Mouse (Mus musculus): ENCODE data around the gene Rps24.
A peak's percentile ranks its signal among the peaks of the same experiment; 100 is the strongest.
"Not testable (repeated sequence)": the region's sequence is repeated elsewhere in the genome, so short reads cannot be mapped to it uniquely, and the experiment has no call there.

Gene Rps24

DNA sequence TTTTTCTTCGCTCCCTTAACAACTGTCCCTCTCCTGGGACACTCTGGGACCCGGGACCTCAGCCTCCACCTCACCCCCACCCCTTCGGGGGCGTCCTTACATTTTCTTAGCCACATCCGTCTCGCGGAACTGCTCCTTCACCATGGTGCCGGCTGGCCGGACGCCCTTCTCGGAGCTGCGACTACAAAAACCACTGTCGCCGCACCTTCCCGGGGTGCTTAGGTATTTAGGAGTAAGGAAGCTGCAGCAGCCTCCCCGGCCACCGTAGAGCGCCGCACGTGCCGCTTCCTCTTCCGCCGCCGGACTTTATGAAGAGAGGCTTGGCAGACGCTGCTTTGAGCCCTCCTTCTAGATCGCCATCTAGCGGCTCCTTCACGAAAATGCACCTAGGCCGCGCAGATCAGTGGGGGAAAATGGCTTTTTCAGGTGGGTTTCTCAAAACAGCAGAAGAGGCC lies at the start of gene Rps24, which contains the start of gene Polr3a:
Gene Rps24, plus strand, starts transcription at position 353 of the 455 bp plus-strand sequence.
Gene Polr3a, minus strand, starts transcription at position 286 of the 455 bp plus-strand sequence.
- DNase-seq (ENCODE audit: low spot score in 2 of 2): peak; percentile 85 to 93

DNA sequence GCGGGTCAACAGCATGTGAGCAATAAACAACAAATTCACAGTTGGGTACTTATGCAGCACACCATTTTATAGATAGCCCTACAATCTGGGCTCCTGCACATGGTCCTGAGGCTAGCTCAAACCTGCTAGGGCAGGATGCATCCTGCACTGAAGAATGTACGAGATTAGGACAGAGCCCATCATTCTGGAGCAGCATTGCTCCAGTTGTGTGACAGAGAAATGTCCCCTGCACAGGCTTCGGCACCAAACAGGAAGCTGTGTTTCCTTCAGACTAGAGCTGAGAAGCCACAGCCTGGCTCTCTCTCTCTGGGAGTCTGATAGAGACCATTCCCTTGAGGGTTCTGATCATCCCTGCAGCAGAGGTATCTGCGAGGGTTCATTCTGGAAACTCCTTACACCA lies 43.4 kb upstream of the Rps24 start:
- not testable (repeated sequence) for DNase-seq (ENCODE audit: low spot score in 2 of 2)

- no peak for DNase-seq (ENCODE audit: low spot score in 2 of 2)
Observed at GRCm38 (mm10) chr14:24458191-24458590, 28.7 kb upstream of the Rps24 start.

DNA sequence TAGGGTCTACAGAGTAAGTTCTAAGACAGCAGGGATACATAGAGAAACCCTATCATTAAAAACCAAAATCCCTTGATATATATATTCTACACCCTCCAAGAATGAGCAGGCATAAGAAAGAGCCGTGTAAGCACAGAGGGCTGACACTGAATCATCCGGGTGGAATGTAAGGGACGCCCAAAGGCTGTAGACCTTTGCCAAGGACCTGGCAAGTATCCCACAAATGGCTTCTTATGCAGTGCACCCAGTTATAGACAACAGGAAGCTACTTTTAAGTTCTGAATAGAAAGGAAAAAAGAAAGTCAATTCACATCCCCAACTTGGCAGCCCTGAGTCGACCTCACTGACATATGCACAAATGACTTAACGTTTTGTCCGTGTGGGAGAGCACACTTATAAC lies 18.1 kb upstream of the Rps24 start:
- DNase-seq (ENCODE audit: low spot score in 2 of 2): no peak

DNA sequence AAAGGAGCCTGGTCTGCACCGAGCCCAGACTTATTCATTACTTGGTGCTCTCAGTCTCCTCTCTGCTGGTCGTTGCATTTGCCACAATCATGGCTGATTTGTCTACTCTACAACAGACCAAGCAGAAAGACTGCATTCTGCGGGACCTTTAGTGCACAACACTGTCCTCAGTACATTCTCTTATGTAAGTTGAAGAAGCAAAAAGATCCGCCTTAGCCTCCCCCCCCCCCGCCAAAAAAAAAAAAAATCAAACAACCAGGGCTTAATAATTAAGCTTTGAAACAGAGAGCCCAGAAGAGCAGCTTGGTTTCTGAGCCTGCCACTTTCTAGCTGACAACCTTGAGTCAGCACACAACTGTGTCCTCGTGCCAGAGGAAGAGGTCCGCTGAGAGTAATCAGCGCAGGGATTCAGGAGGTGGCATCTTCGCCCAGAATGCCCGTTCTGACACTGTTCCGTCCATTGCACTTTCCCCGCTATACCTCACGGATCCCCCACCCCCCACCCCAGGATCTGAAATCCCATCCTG lies 621 bp upstream of the Rps24 start:
- no peak for DNase-seq (ENCODE audit: low spot score in 2 of 2)

- DNase-seq (ENCODE audit: low spot score in 2 of 2): not testable (repeated sequence)
Observed at GRCm38 (mm10) chr14:24489772-24490171, 2.8 kb downstream of the Rps24 start.

DNA sequence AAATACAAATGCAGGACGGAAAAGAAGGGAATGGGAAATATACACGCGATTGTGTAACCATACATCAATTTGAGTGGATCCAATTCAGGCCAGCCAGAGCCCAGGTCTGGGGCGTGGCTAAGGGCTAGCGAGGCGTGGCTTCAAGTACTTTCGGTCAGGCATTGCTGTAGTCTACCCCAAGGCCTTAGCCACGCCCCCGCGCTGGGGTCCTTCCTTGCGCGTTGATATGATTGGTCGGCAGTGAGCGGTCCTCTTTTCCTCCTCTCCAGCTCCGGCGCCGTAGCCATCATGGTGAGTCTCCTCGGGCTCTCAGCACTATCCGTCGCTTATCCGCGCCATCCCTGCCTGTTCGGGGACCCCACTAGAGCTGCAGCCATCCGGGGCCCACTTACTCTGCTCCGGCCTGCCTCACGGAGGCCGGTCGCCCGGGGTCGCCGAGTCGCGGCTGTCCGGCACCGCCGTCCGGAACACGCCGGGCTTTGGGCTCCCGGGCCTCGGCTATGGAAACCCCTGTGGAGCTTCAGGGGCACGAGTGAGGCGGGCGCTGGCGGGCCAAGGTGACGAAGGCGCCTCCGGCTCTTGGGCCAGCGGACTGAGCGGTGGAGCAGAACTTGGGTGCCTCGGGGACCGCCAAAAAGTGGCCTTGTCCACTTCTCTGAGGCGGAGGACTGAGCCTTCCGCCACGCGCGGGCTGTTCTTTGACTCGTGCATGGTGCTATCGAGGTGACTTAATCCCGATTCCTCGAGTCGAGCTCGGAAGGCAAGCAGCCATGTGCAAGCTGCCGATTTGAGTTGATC lies 3.7 kb downstream of the Rps24 start:
- DNase-seq (ENCODE audit: low spot score in 2 of 2): peak; percentile 98 to 99

GRCm38 (mm10) chr14:24491266-24491981 lies 4.5 kb downstream of the Rps24 start:
- DNase-seq (ENCODE audit: low spot score in 2 of 2): no peak

DNA sequence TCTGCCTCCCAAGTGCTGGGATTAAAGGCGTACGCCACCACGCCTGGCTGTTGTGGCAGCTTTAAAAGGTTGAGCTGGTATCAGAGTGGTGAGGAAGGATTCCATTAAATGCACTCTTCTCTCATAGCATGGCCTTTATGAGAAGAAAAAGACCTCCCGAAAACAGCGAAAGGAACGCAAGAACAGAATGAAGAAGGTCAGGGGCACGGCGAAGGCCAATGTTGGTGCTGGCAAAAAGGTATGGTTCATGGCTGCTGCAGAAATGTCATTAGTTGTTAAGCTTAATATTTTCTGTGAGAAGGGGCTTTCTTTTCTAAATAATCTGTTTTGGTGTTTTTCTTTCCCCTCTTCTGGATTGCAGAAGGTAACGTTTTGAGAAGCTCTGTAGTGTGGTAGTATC lies 6.3 kb downstream of the Rps24 start:
- no peak for DNase-seq (ENCODE audit: low spot score in 2 of 2)

DNA sequence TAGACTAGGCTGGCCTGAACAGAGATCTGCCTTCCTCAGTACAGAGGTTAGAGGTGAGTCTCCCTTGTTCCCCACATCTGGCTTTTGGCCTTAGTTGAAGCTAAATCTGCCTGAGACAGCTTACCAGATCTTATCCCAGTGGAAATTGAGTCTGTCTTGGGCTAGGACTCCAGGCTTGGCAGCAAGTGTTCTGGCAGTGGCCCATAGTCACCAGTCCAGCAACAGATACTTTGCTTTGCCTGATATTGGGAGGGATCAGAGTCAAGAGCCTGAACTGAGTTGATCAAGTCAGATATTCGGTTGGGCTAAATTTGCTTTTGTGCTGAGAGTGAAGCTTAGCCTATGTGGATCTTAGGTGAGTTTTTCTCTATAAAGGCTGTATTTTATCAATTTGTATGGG lies 9.6 kb downstream of the Rps24 start:
- DNase-seq (ENCODE audit: low spot score in 2 of 2): no peak

DNA sequence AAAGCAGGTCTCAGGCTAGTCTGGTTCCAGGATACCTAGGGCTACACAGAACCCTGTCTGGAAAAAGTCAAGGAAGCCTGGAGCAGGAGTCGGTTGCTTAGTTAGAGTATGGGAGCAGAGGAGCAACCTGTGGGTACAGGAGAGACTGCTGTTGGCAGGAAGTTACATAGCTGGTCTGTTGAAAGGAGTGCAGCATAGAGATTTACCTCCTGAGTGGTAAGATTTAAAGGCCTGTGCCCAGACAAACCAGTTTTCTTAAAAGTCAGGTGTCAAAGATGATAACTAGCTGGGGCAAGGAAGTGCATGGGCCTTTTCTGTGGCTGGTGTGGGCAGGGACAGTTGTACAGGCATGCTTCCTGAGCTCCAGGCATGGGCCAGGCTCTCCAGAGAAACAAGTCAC lies 10.5 kb downstream of the Rps24 start:
- DNase-seq (ENCODE audit: low spot score in 2 of 2): no peak

DNA sequence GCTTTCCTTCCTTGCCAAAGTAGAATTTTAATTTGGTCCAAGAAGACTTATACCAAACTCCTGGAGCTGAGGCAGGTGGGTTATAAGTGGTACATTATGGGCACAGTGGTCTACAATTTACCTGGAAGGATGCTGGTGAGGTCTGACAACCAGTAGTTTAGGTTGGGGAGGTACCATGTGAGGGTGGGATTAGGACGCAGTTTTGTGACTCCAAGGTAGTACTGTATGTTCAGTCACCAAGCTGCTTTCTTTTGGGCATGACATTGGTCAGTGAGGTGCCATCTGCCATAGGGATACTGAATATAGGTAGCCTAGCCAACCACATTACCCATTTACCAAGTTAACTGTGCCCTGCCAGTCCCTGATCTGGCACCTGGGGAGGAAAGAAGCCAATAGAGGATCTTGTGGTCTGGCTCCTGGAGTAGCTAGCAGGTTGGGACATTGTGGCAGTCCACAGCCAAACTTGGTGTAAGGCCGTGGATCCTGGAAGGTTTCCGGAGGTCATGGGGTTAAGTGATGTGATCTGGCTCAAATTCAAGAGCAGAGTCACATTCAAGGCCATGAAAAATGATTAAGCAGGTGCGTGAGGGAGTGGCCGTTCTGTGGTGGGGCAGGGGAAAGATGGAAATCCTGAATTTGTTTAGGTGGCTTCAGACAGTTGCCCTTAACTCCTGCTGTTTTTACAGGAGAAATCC lies 11.8 kb downstream of the Rps24 start:
- DNase-seq (ENCODE audit: low spot score in 2 of 2): no peak

DNA sequence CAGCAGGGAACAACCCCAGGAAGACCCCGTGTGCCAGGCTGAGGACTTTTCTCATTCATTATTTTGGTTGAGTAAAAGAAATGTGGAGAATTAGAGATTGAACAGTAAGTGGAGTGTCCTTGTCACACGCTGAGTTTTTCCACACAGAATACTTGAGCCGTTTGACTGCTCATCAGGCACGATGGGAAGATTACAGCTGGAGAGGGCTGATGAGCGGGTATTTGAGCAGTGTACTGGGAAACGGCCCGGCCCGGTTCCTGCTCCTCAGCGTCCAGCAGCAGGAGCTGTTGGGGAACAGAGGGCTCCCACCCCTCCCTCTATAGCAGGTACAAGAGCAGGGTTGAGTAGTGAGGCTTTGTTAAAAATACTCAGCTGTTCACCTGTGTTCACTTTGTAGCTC lies 12.6 kb downstream of the Rps24 start:
- no peak for DNase-seq (ENCODE audit: low spot score in 2 of 2)

DNA sequence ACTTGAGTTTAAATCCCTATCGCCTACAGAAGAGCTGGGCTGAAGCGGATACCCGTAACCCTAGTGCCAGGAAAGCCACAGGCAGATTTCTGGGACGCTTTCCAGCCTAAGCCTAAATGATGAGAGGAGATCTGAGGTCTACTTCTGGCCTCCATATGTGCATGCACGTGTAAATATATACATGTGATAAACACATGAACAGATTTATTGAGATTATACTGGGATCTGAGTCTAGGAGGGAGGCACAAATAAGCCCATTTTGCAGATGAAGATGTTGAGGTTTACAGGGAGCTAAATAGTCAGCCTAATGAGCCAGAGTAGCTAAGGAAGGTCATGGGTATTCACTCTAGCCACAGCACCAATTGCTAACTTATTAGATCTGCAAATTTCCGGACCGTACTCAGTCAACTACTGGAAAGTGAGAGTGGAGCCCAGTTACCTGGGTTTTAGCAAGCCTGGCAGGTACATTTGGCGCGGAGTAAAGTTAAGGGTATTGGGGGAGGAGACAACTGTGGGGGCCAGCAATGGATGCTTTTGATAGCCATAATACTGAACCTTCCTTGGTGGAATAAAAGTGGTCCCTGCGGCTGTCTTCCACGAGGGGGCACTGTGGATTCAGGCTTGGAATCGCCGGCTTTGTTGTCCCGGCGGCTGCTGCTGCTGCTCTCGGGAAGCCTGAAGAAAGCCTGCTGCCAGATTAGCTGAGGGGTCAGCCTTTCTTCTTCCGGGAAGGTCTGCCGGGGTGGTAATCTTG lies 13.3 kb downstream of the Rps24 start:
- peak; percentile 63 to 85 for DNase-seq (ENCODE audit: low spot score in 2 of 2)

- DNase-seq (ENCODE audit: low spot score in 2 of 2): no peak
Observed at GRCm38 (mm10) chr14:24500845-24501186, 13.9 kb downstream of the Rps24 start.

- DNase-seq (ENCODE audit: low spot score in 2 of 2): no peak
Observed at GRCm38 (mm10) chr14:24501256-24501655, 14.3 kb downstream of the Rps24 start.

GRCm38 (mm10) chr14:24507452-24508069 lies 20.6 kb downstream of the Rps24 start:
- no peak for DNase-seq (ENCODE audit: low spot score in 2 of 2)

DNA sequence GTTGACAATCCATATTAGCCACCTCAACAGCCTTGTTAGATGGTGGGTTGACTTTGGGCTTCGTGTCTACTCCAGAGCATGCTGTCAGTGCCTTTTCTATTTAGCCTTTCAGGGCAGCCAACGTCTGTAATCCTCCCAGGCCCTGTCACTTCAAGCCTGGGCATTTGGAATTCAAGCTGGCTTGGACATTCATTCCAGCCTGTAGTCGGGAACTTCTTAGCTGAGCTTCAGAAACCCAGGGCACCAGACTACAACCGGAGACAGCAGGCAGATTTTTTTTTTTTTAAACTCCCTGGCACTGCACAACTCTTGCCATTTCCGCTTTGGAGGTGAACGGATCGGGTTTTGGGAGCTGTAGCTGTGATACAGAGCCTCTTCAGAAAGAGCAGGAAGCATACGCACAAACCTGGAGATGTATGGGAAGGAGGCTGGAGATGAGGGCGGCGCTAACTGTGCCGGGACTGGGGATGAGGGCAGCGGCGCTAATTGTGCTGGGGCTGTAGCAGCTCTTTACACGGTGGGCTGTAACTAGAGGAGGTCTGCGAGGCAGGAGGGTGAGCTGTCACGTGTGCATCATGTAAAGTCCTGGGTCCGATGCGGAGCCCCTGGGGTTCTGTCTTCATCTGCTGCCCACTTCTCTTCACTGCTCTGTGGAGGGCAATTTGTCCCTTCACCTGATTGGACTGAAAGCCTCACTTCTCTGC lies 21.3 kb downstream of the Rps24 start:
- DNase-seq (ENCODE audit: low spot score in 2 of 2): no peak

GRCm38 (mm10) chr14:24509557-24509956 lies 22.6 kb downstream of the Rps24 start:
- no peak for DNase-seq (ENCODE audit: low spot score in 2 of 2)

DNA sequence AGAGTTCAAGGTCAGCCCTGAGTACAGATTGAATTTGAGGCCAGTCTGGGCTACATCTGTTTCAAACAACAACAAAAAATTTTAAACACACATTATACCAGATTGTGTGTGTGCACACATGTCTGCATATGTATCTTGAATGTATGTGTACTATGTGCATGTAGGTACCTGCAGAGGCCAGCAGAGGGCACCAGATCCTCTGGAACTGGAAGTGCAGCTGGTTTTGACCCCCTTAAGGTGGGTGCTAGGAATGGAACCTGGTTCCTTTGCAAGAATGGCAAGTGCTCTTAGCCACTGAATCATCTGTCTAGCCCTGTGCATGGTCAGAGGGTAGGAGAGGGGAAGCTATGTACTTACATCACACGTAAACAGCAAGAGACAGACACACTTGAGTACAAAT lies 23.3 kb downstream of the Rps24 start:
- DNase-seq (ENCODE audit: low spot score in 2 of 2): no peak

Measured in spleen, postnatal 4 days (tissue).